Mouse (Mus musculus) kidney, adult 2 months (tissue): Measurements from ENCODE around the gene Sirt4. TPM values are rescaled to one million over a fixed set of nuclear protein-coding genes. Genes with fewer than 3 reads are reported as not detected.
"Not testable (repeated sequence)": the region's sequence is repeated elsewhere in the genome, so short reads cannot be mapped to it uniquely, and the experiment has no call there.

Experiments used
- DNase-seq: peaks from one replicate; pipeline ENCODE4 v3.0.0; 2021
- H3K27ac ChIP-seq: fragments of 200-500 bp; 2 replicates; pipeline ENCODE4 v1.5.1; 2012; ENCODE audit warnings: low read depth, low read length, control low read depth, inconsistent platforms; ENCODE audit not compliant: insufficient read depth
- H3K27me3 ChIP-seq: fragments of 200-500 bp; replicated peaks from 2 replicates; pipeline ENCODE4 v1.6.1; 2012; ENCODE audit warnings: mild to moderate bottlenecking, moderate library complexity, low read length, inconsistent platforms; ENCODE audit not compliant: control insufficient read depth, insufficient read depth
- H3K36me3 ChIP-seq: fragments of 200-500 bp; 2 replicates; pipeline ENCODE4 v1.6.1; 2012; ENCODE audit warnings: mild to moderate bottlenecking, moderate library complexity, low read length, inconsistent platforms; ENCODE audit not compliant: control insufficient read depth, insufficient read depth
- H3K4me1 ChIP-seq: fragments of 200-500 bp; 2 replicates; pipeline ENCODE4 v1.6.1; 2011; ENCODE audit warnings: low read length; ENCODE audit not compliant: control insufficient read depth, insufficient read depth
- H3K4me3 ChIP-seq: fragments of 200-500 bp; 2 replicates; pipeline ENCODE4 v1.5.1; 2011; ENCODE audit warnings: mild to moderate bottlenecking, low read depth, low read length, control low read depth; ENCODE audit not compliant: insufficient read depth
- CTCF ChIP-seq: fragments of 200-500 bp; conservative IDR thresholded peaks from 2 replicates; pipeline ENCODE4 v1.5.1; 2011; ENCODE audit warnings: low read depth, mild to moderate bottlenecking, control low read depth, low read length, moderate library complexity, mixed read lengths; ENCODE audit not compliant: insufficient read depth, insufficient read length
- POLR2A ChIP-seq: fragments of 200-500 bp; IDR thresholded peaks from one replicate; pipeline ENCODE4 v1.6.1; 2011; ENCODE audit warnings: low read depth, low read length, control low read depth
- WGBS: fragments of 180-500 bp; shearing (Covaris S2); methylation state at CpG from one replicate; pipeline ENCODE4 v1.1.7; 2018; 5-methylcytosine and 5-hydroxymethylcytosine counted together
- polyA plus RNA-seq: library from polyadenylated mRNA; depleted of rRNA; stranded (reverse); fragments of >200 nt; gene quantifications from 2 replicates; pipeline ENCODE4 v1.2.3, GENCODE M21; 2012

The Sirt4 gene
- polyA plus RNA-seq, 1 experiment: 34.0 TPM

DNA sequence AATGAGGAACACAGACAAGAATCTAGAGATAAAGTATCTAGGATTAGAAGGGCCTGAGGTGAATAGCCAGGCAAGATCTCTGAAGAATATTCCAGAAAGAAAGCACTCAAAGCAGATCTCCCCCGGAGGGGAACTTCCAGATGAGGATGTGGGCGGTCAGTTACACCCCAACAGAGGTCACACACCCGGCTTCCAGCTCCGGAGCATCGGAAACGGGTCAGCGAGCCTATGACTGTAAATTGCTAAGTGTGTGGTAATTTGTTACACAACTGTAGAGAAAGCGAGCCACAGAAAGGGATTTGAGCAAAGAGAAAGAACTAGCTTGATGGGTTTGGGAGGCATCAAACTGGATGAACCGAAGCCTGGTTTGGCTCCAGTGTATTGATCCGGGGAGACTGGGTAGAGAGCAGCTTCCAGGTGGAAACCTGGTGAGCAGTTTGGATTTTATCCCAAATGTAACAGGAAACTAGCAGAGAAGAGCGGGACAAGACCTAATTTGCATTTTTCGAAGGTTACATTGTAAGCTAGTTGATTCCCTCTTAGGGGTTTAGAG lies 15.9 kb upstream of the Sirt4 start:
- peak; percentile 72 for DNase-seq
- Histone ChIP-seq H3K27ac (peak overlapping the region; percentile 39; the same call in 1 of the 2 replicates), H3K36me3 (no peaks in the 10 kb centered on the region), H3K4me3 (no peak overlapping the region), H3K27me3 (no peaks in the 10 kb centered on the region), H3K4me1 (peaks cover 6% of the 10 kb centered on the region; the same call in 1 of the 2 replicates)
- no peak for TF ChIP-seq POLR2A
- no peak for TF ChIP-seq CTCF
- 24% methylated on average over 12 of the region's 12 CpGs for WGBS

DNA sequence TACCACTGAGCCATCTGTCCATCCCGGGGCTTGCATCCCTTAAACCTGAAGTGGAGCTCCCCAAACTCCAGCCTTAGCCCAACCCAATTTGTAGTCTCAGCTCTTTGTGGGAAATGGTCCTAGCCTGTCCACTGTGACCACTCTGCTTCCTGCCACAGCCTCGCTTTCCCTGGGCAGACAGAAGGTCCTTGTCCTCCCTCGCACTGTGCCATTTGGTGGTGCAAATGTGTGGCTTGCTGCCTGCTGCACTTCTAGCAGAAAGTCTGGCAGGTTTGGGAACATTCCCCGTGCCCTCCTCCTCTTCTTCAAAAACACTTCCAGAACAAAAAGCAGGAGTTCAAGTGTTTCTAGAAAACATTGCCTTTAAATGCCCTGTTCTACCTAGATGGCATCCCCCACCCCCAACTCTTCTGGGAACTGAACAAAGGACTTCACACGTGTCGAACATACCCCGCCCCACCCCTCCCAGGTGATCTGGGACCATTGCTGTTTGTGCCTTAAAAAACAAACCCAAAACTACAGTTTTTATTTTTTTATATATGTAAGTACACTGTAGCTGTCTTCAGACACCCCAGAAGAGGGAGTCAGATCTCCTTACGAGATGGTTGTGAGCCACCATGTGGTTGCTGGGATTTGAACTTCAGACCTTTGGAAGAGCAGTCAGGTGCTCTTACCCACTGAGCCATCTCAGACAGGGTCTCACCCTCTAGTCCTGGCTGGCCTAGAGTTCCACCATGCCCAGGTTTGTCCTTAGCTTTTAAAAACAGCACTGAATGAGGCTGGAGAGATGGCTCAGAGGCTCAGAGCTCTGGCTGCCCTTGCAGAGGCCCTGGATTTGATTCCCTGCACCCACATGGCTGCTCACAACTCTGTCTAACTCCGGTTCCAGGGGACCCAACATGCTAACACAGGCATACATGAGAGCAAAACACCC lies 14.0 kb upstream of the Sirt4 start:
- Histone ChIP-seq H3K4me3 (no peak overlapping the region), H3K4me1 (peaks cover 6% of the 10 kb centered on the region; the same call in 1 of the 2 replicates), H3K27me3 (no peaks in the 10 kb centered on the region), H3K27ac (no peak overlapping the region), H3K36me3 (no peaks in the 10 kb centered on the region)
- WGBS: 65% methylated on average over 9 of the region's 9 CpGs
- DNase-seq: no peak
- TF ChIP-seq CTCF (no peak), POLR2A (no peak)

DNA sequence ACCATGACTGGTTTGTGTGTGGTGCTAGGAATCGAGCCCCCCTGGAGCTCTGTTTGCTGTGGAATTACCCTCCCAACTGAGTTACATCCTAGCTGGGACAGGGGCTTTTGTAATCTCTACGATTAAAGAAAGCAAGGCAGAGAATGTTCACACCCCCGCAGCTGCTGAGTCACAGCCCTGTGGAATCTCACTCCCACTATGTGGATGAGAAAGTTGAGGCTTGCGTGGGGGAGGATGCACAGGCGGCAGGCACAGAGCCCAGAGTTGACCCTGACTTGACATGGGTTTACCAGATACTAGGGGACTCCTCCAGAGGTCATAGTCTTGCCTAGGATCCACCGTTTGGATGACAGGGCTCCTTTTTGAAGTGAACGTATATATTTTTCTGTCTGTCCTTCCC lies 12.5 kb upstream of the Sirt4 start:
- Histone ChIP-seq H3K27me3 (no peaks in the 10 kb centered on the region), H3K4me3 (no peak overlapping the region), H3K36me3 (no peaks in the 10 kb centered on the region), H3K4me1 (peaks cover 6% of the 10 kb centered on the region; the same call in 1 of the 2 replicates), H3K27ac (no peak overlapping the region)
- TF ChIP-seq CTCF (no peak), POLR2A (no peak)
- no peak for DNase-seq
- WGBS: 79% methylated on average over 7 of the region's 7 CpGs

- not testable (repeated sequence) for DNase-seq, H3K27me3 ChIP-seq, H3K27ac ChIP-seq, H3K4me1 ChIP-seq, H3K36me3 ChIP-seq, H3K4me3 ChIP-seq
- WGBS: 90% methylated on average over 3 of the region's 3 CpGs
Measured at GRCm38 (mm10) chr5:115495618-115496017, 11.1 kb upstream of the Sirt4 start.

- 71% methylated on average over 5 of the region's 5 CpGs for WGBS
- Histone ChIP-seq H3K27ac (no peak overlapping the region), H3K4me3 (no peak overlapping the region)
Measured at GRCm38 (mm10) chr5:115493441-115493840, 8.9 kb upstream of the Sirt4 start.

DNA sequence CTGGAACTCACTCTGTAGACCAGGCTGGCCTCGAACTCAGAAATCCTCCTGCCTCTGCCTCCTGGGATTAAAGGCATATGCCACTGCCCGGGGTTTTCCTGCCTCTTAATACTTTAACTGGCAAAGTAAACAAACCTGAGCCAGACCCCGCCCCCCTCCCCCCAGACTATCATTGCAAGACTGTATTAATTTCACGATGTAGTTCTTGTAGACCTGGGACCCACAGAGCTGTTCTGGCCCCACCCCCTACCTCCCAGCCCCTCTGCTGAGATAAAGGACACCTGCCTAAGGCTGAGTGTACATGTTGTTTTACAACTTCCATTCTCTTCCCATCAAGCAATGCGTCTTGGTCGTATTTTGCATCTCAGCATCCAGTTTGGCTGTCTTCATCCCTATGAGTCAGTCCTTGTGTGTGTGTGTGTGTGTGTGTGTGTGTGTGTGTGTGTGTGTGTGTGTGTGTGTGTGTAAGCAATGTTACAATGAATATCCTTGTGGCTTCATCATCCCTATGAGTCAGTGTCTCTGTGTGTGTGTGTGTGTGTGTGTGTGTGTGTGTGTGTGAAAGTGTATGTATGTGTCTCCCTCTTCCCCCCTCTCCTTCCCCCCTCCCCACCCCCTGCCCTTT lies 8.3 kb upstream of the Sirt4 start:
- TF ChIP-seq POLR2A (no peak), CTCF (no peak)
- peaks cover 5% of the 10 kb centered on the region; the same call in 1 of the 2 replicates for H3K4me1 ChIP-seq
- no peak overlapping the region for H3K4me3 ChIP-seq
- WGBS: 74% methylated on average over 6 of the region's 6 CpGs
- H3K27me3 ChIP-seq: no peaks in the 10 kb centered on the region
- no peaks in the 10 kb centered on the region for H3K36me3 ChIP-seq
- DNase-seq: no peak
- no peak overlapping the region for H3K27ac ChIP-seq

More at GRCm38 (mm10) chr5:115493441-115493840, 8.9 kb upstream of the Sirt4 start:
- Histone ChIP-seq H3K36me3 (no peaks in the 10 kb centered on the region), H3K4me1 (peaks cover 5% of the 10 kb centered on the region; the same call in 1 of the 2 replicates), H3K27me3 (no peaks in the 10 kb centered on the region)
- DNase-seq: no peak
- TF ChIP-seq POLR2A (no peak), CTCF (no peak)
